Mouse (Mus musculus) urinary bladder, postnatal 0 days (tissue): ENCODE results near the gene Lrch4. TPM values are rescaled to one million over a fixed set of nuclear protein-coding genes. Genes with fewer than 3 reads are reported as not detected.

Experiments used
- polyA plus RNA-seq: library from polyadenylated mRNA; unstranded; fragments of >200 nt; fragmentation: Nextera tagmentation; extraction: Ambion mirVana; gene quantifications from 2 replicates; pipeline ENCODE4 v1.2.1, GENCODE M21; 2015

Gene Lrch4
- 22.2 and 25.0 TPM in 2 replicates for polyA plus RNA-seq

GRCm38 (mm10) chr5:137628498-137629305, at the start of gene Lrch4, which contains the start of the genes Fbxo24 and Gm20605:
Gene Lrch4 (plus strand): TSS chr5:137629121.
Gene Fbxo24 (minus strand): TSS chr5:137629002.
Gene Gm20605 (plus strand): TSS chr5:137629175.

GRCm38 (mm10) chr5:137600619-137601364, 28.1 kb upstream of the Lrch4 start, which contains the start of gene Mospd3:
Gene Mospd3 (minus strand): TSS chr5:137601058.

GRCm38 (mm10) chr5:137613550-137613949, 15.4 kb upstream of the Lrch4 start, which contains the start of gene Pcolce:
Gene Pcolce (minus strand): TSS chr5:137613784.

GRCm38 (mm10) chr5:137641054-137641453, 12.1 kb downstream of the Lrch4 start, which contains the start of gene Sap25:
Gene Sap25 (plus strand): TSS chr5:137641334.

GRCm38 (mm10) chr5:137645652-137646091, 16.8 kb downstream of the Lrch4 start, which contains the start of gene Irs3:
Gene Irs3 (minus strand): TSS chr5:137645714.

GRCm38 (mm10) chr5:137684294-137685123, 55.6 kb downstream of the Lrch4 start, which contains the start of gene Agfg2:
Gene Agfg2 (minus strand): TSS chr5:137684726.

Other genes starting within 250 kb of the Lrch4 start
- gene Zan, start 152.1 kb upstream of the Lrch4 start, polyA plus RNA-seq: 0.08 and 0.11 TPM in 2 replicates
- gene Pop7, start 126.6 kb upstream of the Lrch4 start, polyA plus RNA-seq: 36.8 and 39.2 TPM in 2 replicates
- 5.4 and 7.0 TPM in 2 replicates for gene Gigyf1, start 110.6 kb upstream of the Lrch4 start, polyA plus RNA-seq
- not detected in 2 replicates for gene Epo, start 95.9 kb upstream of the Lrch4 start, polyA plus RNA-seq
- 303 and 312 TPM in 2 replicates for gene Gnb2, start 95.6 kb upstream of the Lrch4 start, polyA plus RNA-seq
- gene Actl6b, start 75.6 kb upstream of the Lrch4 start, polyA plus RNA-seq: 0.14 TPM in 1 of 2 replicates, not detected in the other
- 0.59 and 0.67 TPM in 2 replicates for gene Tfr2, start 59.3 kb upstream of the Lrch4 start, polyA plus RNA-seq
- gene Mospd3, start 28.1 kb upstream of the Lrch4 start, polyA plus RNA-seq: 23.9 and 25.0 TPM in 2 replicates
- gene Pcolce, start 15.3 kb upstream of the Lrch4 start, polyA plus RNA-seq: 197 and 226 TPM in 2 replicates
- 0.28 and 0.29 TPM in 2 replicates for gene Fbxo24, start 119 bp upstream of the Lrch4 start, polyA plus RNA-seq
- 4.4 and 6.3 TPM in 2 replicates for gene Gm20605, start 54 bp downstream of the Lrch4 start, polyA plus RNA-seq
- gene Sap25, start 12.2 kb downstream of the Lrch4 start, polyA plus RNA-seq: 2.6 and 3.3 TPM in 2 replicates
- gene Irs3, start 16.6 kb downstream of the Lrch4 start, polyA plus RNA-seq: 0.06 and 0.18 TPM in 2 replicates
- gene Agfg2, start 55.6 kb downstream of the Lrch4 start, polyA plus RNA-seq: 17.8 and 25.5 TPM in 2 replicates
- gene Nyap1, start 112.5 kb downstream of the Lrch4 start, polyA plus RNA-seq: 0.81 and 0.98 TPM in 2 replicates
- gene Tsc22d4, start 116.6 kb downstream of the Lrch4 start, polyA plus RNA-seq: 222 and 228 TPM in 2 replicates
- gene Ppp1r35, start 149.7 kb downstream of the Lrch4 start, polyA plus RNA-seq: 12.5 and 12.7 TPM in 2 replicates
- 5.8 and 6.8 TPM in 2 replicates for gene Mepce, start 158.5 kb downstream of the Lrch4 start, polyA plus RNA-seq
- 4.1 and 4.9 TPM in 2 replicates for gene Zcwpw1, start 158.7 kb downstream of the Lrch4 start, polyA plus RNA-seq
- 84.3 and 85.3 TPM in 2 replicates for gene Pilra, start 207.2 kb downstream of the Lrch4 start, polyA plus RNA-seq
- gene Pilrb1, start 229.0 kb downstream of the Lrch4 start, polyA plus RNA-seq: 0.79 and 4.1 TPM in 2 replicates
- 0.71 and 3.5 TPM in 2 replicates for gene Pilrb2, start 242.7 kb downstream of the Lrch4 start, polyA plus RNA-seq